Mouse (Mus musculus) bone marrow, adult 2 months (tissue): ENCODE results near the gene Itgb3bp.

Experiments
- CTCF ChIP-seq: fragments of 200-500 bp; IDR thresholded peaks from 2 replicates; pipeline ENCODE4 v1.5.1; 2011; ENCODE audit warnings: low read length, control low read depth; ENCODE audit not compliant: control insufficient read depth, insufficient read depth
- POLR2A ChIP-seq: fragments of 200-500 bp; IDR thresholded peaks from 2 replicates; pipeline ENCODE4 v1.6.1; 2011; ENCODE audit warnings: low read depth, mild to moderate bottlenecking, control low read depth, low read length, borderline replicate concordance; ENCODE audit not compliant: control insufficient read depth

- TF ChIP-seq POLR2A = no peak
- no peak for TF ChIP-seq CTCF
Measured at GRCm38 (mm10) chr4:99973931-99974330, 44.3 kb upstream of the Itgb3bp start.
